Mouse (Mus musculus): Measurements from ENCODE around the gene Cacna1a.

The Cacna1a gene

DNA sequence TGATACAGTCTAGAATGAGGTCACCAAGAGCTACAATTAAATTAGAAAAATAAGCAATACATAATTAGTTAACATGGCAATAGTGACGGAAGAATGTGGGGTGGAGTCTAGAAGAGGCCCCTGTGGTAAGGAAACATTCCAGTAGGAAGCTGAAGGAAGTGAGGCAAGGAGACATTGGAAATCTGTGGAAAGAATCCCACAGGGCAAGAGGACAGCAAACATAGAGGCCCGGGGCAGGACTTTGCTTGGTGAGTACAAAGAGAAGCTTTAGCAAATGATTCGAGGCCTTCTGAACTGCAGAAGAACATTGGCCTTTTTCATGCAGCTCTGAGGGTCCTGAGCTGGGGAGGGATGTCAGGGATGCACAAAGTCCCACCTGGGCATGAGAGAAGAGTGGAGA is at the start of gene Cacna1a:
TSS of gene Cacna1a (plus strand) at position 166 of the 400 bp plus-strand sequence.
- no peak for DNase-seq (ENCODE audit: low spot score in 2 of 2)

DNA sequence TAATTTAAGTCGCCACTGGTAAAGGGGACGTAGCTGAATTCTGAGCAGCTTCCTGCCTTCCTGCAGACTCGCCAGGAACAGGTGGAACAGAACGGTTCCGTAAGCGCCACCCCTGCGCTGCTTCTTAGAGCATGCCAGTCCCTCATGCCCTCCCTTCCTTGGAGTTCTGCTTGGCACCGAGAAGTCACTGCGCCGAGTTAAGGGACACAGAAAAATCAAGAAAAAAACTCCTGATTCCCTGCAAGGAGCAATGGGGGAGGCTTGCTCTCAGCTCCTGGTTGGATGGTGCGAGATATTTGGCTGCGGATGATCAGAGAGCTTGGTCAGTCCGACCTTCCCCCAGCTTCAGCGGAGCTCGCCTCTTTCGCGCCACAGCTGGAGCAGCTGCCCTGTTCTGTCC is 49.7 kb upstream of the Cacna1a start:
- DNase-seq (ENCODE audit: low spot score in 2 of 2), result no peak

DNA sequence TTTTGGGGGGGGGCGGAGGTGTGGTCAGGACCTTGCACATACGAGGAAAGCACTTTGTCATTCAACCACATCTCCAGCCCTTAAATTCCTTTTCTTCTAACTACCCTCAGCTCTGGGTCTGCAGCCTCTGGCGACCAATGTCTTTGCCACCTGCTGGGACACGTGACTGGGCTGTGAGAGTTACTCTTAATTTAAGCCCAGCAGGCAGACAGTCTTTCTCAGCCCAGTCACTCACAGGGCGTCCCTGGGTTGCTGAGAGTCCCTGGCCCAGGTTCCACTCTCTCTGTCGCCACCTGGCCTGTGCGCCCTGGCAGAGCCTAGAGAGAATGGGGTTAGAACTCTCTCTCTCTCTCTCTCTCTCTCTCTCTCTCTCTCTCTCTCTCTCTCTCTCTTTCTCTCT is 48.9 kb upstream of the Cacna1a start:
- DNase-seq (ENCODE audit: low spot score in 2 of 2), result no peak

DNA sequence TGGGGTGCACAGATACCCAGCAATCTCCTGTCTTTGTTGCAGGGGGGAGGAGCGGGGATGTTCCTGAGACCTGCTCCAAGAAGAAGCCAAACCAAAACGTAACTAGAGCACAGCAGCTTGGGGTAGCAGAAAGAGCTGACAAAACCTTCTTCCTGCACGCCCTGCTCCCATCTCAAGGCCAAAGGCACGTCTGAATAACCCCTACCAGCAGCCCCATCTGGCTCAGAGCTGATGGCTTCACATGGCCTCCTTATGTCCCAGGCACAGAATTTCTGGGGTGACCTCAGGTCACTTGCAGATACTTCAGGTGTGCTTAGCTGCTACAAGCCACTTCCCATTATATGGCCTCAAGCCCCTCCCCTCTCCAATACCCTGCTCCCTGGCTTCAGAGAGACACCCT is 48.4 kb upstream of the Cacna1a start:
- no peak for DNase-seq (ENCODE audit: low spot score in 2 of 2)

DNA sequence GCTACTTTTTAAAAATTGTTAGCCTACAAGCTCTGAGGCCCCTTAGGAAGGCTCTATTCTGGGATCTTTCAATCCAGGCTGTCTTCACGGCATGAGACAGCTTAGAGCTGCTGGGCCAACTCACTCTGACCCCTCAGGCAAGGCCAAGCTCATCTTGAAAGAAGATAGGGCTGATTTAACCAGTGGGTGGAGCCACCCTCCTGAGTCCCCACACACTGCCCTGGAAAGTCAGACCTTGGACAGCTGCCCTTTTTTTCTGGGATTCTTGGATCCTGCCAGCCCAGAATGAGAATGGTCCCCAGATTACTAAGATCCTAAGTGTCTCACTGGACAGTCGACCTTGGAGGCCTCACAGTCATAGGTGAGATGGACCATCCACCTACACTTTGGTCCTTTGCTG is 47.6 kb upstream of the Cacna1a start:
- no peak for DNase-seq (ENCODE audit: low spot score in 2 of 2)

DNA sequence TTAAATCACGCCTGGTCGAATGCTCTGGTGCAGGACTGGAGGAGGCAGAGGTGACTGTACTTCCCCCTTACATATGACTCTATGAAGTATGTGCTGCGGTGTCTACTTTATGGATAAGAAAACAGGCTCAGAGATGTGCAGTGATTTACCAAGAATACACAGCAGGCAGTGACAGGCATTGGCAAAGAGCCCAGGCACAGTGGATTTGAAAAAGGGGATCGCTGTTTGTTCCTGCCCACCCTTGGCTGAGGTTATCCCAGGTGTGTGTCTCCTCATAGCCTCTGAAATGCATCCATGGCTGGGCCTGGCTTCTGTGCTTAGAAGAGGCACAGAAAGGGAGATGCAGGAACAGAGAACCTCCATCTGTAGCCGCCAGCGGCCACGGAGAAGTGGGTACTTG is 42.7 kb upstream of the Cacna1a start:
- DNase-seq (ENCODE audit: low spot score in 2 of 2), result no peak

DNA sequence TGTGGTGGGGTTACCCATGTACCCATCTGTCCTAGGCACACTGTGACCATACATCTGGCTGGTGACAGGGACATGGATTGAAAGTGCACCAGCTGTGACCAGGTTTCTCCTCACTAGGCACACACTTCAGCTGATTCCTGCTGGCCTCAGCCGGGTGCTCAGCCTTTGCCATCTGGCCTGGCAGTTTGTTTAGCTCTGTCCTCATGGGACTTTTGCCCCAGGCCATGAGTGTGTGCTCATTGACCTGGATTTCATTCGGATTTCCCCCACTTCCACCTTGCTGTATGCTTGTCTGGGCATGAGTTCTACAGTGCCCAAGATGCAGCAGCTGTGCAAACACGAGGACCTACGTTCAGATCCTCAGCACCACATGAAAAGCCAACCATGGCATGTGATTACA is 41.8 kb upstream of the Cacna1a start:
- DNase-seq (ENCODE audit: low spot score in 2 of 2), result no peak

DNA sequence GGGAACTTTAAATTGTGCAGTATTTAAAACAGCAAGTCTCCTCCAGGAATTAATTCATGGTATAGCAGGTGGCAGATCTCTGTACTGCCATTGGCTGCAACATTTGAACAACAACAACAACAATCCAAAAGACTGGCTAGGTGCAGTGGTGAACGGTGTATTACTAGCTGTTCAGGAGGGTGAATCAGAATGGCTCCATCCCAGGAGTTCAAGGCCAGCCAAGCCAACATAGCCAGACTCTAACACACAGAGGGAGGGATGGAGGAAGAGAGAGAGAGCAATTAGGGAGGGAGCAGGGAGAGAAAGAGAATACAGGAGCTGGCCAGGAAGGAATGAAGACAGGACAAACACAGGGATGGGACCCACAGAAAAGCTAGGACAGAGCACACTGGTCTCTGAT is 38.7 kb upstream of the Cacna1a start:
- no peak for DNase-seq (ENCODE audit: low spot score in 2 of 2)

DNA sequence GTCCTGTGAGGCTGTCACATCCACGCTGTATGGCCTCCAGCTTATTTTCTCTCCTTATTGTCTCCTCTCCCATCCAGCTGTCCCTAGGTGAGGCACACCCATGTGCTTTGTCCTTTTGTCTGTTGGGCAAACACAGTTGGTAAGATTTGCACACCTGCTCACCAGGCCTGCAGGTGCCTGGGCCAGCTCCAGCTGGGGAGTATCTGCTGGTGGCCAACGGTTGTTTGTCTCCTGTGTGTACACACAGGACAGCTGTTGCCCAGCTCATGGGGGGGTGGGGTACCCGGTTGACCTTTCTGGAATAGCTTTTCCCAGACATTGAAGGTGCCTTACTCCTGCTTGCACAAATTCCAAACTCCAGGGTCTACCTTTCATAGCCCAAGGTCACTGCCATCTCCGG is 37.3 kb upstream of the Cacna1a start:
- no peak for DNase-seq (ENCODE audit: low spot score in 2 of 2)

DNA sequence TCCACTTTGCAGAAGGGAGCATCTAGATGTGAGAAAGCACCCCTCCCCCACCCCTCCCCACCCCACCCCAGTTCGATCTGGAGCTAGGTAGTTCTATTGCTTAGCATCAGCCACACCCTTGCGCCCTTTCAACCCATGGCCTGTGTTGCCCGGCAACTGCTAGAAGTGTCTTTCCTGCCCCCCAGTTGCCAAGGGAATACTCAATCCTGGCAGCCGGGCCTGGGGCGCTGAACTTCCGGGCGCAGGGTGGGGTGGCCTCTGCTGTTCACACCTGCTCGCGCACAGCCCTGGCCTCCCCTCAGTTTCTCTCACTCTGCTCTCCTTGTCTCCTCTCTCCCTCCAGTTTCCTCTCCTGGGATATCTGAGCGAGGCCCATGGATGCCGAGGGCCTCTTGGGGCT is 31.8 kb upstream of the Cacna1a start:
- DNase-seq (ENCODE audit: low spot score in 2 of 2), result no peak

DNA sequence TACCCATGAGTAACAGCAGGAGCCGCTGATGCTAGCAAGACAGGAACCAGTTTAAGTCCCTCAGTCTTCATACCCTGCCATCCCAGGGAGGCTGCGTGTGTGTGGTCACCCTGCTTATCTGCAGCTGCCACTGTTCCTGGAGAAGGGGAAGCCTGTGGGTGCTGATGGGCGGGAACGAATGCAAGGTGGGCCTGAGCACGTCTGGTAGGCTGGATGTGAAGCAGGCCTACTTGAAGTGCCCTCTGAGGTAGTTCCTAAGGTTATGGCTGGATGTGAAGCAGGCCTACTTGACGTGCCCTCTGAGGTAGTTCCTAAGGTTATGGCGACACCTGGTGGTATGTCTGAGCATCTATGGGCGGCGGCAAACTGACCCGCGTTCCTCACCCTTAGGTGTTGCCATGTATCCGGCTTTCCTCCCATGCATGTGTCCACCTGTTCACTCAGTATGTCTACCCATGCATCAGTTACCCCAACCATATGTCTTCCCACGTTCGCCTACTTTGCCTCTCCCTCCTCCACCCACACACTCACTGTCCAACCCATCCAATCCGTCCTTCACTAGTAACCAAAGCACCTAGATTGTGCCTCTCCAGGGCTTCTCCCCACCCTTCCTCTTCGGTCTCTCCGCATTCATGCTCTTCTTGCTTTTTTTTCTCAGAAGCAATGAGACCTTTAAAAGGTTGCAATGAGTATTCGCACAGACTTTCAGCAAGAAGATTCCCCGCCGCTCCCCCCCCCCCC is 30.4 kb upstream of the Cacna1a start:
- DNase-seq (ENCODE audit: low spot score in 2 of 2), result peak; percentile 21 to 60

DNA sequence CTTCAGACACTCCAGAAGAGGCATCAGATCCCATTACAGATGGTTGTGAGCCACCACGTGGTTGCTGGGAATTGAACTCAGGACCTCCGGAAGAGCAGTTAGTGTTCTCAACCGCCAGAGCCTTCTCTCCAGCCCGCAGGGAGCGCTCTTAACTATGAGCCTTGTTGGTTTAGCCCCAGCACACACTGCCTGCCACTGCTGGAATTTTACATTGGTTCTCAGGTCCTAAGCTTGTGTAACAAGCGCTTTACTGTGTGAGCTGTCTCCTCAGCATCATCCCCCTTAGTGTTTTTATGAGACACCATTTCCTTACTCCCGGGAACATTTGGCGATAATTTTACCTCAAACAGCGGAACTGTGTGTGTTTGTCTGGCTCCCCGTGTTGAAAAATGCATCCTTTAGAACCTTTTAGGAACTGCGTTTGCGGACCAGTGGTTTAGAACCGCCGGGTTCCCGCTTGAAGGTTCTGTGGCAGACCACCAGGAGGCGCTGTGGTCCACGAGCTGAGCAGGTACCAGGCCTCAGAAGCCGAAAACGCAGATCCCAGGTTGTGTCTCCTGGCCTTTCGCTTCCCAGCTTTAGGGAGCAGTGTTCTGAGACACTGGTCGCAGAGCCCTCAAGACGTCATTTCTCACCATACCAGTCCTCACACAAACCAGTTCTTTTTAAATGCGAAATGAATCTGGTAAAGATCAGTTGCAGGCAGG is 24.7 kb upstream of the Cacna1a start:
- DNase-seq (ENCODE audit: low spot score in 2 of 2), result peak; percentile 28 to 55

DNA sequence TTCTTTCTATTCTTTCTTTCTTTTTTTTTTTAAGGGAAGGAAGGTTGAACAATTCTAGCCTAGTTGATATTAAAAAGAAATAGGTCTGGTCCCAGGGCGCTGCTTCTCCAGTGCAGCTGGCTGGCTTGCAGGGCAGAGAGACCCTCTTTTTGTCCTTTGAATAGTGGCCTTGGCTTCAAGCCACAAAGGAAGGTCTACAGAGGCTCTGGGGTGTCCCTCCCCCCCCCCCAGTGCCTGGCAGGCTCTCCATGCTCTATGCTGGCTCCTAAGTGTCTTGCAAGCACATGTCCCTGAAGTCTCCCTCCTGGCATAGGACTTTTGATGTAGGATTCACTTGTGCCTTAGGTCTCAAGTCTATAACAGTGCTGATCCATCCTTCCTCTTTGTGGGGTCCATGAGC is 23.0 kb upstream of the Cacna1a start:
- DNase-seq (ENCODE audit: low spot score in 2 of 2), result no peak

DNA sequence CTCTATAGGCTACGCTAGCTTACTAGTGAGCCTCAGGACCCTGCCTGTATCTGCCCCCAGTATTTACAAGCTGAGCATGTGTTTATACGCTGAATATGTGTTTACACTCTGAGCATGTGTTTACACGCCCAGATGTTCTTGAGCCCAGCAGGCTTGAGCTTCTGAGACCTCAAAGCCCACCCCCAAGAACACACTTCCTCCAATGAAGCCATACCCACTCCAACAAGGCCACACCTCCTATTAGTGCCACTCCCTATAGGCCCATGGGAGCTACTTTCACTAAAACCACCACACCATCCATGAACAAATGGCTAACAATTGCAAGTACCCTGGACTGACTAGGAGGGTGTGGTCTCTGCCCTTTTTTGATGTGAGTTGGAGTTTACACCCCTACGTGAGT is 17.3 kb upstream of the Cacna1a start:
- no peak for DNase-seq (ENCODE audit: low spot score in 2 of 2)

DNA sequence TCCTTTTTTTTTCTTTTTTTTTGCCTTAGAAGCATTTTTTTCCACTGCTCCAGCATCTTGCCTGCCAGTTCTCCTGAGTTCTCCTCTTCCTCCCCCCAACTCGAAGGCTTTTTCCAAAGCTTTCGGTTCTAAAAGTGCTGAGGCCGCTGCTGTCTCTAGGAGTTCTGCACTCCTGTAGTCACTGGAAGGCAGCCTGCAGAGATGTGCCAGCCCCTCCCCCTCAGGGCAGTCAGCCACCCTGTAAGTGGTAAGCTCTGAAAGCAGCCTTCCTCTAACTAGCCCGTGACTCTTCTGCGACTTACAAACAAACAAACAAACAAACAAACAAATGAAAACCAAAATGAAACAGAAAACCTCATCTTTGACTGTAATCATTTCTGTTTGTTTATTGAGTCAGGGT is 13.2 kb upstream of the Cacna1a start:
- DNase-seq (ENCODE audit: low spot score in 2 of 2), result no peak

DNA sequence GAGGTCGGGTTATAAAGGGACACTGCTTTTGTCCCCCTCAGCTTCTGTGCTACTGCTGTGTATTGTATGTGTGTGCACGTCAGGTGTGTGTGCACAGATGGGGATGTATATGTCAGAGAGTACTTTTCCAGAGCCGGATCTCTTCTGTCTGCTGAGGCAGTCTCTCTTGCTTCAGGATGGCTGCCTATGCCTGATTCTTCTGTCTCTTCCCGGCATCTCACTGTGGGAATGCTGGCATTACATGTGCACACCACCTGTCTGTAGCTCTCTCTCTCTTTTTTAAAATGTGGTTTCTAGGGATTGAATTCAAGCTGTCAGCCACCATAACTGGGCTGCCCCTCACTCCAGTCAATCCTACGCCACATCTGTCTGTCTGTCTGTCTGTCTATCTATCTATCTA is 12.4 kb upstream of the Cacna1a start:
- DNase-seq (ENCODE audit: low spot score in 2 of 2), result no peak

DNA sequence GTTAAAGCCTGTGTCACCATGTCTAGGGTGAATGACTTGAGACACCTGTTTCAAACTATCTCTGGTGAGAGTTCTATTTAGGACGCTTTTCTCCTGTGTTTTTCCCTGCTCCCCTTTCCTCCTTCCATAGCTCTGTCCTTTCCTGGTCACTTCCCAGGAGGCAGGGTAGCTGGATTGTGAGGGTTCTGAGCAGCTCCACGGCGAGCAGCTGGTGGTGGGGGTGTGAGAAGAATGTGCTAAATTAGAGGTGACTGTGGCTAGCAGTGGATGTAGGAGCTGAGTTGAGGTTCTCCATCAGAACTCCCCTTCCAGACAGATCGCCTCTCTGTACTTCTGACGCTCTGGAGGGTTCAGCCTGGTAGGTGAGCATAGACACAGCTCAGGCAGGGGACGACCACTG is 11.7 kb upstream of the Cacna1a start:
- no peak for DNase-seq (ENCODE audit: low spot score in 2 of 2)

DNA sequence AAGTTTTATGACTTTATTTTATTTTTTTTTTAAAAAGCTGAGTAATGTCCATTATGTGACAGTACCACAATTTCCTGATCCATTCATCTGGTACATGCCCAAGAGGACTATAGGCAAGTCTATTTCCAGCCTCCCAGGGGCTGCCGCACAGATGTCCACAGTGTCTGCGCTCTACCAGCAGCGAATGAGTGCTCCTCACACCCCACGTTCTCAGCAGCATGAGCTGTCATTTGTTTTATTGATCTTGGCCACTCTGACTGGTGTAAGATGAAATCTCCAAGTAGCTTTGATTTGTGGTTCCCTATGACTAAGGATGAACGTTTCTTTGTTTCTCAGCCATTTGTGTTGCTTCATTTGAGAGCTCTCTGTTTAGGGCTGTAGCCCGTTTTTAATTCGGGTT is 6.6 kb upstream of the Cacna1a start:
- DNase-seq (ENCODE audit: low spot score in 2 of 2), result no peak

DNA sequence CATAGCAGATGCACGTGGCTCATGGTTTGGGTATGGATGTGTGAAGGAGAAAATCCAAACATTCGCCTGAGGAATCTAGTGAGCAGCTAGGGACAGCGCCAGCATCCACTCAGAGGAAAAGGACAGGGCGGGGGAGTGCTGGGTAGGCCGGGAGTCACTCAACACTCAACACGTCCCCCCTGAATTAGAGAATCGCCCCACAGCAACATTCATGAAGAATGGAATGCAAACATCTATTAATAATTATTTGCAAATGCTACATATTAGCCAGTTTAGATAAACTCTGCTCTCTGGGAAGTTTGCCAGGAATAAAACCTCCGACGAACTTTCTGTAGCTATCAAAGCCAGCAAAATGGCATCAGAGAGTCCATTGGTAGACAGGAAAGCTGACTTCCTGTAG is 533 bp downstream of the Cacna1a start:
- DNase-seq (ENCODE audit: low spot score in 2 of 2), result no peak

DNA sequence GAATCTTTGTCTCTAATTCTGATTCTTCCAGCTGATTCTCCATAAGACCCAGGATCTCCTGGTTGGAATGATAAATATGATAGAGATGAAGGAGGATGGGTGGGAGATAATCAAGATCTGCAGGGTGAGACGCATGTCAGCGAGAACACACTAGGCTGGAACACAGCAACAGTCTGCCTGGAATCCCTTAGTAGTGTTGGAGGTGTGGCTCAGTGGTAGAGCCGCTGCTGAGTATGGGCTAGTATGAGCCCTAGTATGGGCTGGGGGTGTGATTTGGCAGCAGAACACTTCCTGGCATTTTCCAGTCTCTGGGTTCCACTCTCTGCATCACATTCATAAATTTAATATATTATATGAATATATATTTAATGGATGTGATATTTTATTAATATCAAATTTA is 933 bp downstream of the Cacna1a start:
- no peak for DNase-seq (ENCODE audit: low spot score in 2 of 2)

DNA sequence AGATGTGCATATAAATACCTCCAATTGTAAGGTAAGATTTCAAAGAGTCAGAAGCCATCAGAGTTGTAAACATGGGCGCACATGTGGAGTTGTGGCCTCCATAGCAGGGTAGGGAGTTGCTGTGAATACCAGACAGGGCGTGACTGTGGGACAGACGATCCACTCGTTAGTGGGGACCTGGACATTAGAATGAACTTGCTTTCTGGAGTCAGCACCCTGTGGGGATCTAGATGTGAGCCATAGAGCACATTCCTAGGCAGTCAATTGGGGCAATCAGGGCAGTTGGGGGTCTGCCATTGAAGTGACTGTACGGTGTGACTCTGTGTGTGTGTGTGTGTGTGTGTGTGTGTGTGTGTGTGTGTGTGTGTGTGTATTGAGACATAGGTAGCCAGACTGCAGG is 3.4 kb downstream of the Cacna1a start:
- no peak for DNase-seq (ENCODE audit: low spot score in 2 of 2)

DNA sequence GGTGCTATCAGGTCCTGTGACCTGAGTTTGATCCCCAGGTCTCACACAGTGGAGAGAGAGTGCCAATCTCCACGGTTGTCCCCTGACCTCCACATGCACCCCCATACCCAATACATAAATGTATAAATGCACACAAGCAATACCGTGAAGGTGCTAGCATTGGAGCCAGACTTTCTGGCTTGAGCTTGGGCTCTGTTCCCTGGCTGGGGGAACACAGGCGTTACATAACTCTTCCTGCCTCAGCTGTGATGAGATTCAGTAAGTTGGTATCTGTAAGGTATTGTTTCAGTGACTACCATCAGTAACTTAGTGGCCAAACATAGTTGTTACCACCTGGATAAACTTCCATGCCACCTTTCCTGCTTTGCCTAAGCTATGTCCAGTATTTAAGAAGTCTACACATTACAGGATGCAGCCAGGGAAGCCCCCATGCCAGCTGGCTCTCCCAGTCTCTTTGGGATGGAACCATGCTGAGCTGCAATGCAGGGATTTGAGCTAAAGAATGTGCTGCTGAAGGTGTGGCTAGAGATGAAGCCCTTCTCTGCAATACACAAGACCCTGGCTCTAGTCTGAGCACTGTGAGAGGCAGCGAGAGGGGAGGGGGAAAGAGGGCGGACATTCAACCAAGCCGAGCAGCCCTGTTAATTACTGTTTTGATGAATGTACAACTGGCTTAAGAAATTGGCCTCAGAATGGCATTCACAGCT is 7.7 kb downstream of the Cacna1a start:
- DNase-seq (ENCODE audit: low spot score in 2 of 2), result no peak
